Mouse (Mus musculus): Measurements from ENCODE around the gene Usp5. TPM values are rescaled to one million over a fixed set of nuclear protein-coding genes. Genes with fewer than 3 reads are reported as not detected.
"Not testable (repeated sequence)": the region's sequence is repeated elsewhere in the genome, so short reads cannot be mapped to it uniquely, and the experiment has no call there.

Usp5 gene
- total RNA-seq, 2 experiments from 2014 or later = 194 to 200 TPM

DNA sequence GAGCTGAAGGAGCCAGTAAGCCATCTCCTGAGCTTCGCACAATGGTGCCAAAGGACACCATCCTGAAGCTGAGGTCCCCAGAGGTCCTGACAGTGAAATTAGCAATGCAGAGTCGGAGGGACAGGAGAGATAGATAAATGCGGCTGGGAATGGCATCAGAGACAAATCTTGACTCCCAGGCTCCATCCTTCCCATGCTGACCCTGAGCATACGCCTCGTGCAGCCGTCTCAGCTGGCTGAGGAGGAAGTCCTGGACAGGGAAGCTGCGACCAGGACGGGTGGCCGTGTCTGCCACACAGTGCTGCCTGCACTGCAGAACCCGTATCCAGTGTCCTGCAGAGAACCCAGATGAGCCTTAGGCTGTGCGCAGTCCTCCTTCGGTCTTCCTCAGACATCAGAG lies 25.4 kb upstream of the Usp5 start:
- no peak for DNase-seq (ENCODE audit: extremely low spot score in 1 of 2, low spot score in 2 of 2)
- intact Hi-C loops (cut with DNase I) = loop anchor here (10.0 kb wide), 1 partner anchor 230 kb away; no protein-coding TSS in a partner anchor

DNA sequence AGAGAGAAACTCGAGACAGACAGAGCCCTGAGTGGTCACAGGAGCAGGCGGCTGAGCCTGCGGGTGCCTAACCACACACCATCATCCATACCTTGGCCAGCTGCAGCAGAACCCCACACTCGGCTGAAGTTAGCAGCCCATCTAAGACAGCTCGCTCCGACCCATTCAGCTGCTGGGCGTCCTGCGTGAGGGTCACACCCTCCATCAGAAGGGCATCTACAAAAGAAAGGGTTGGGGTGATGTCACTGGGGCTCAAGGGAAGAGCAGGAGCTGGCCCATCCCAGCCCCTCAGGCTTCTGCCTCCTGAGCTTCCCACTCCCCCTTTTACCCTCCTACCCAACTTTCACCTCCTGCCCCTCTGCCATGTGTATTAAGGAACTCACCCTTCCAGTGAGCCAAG lies 21.3 kb upstream of the Usp5 start:
- intact Hi-C loops (cut with DNase I) = loop anchor here (10.0 kb wide), 1 partner anchor 234 kb away; no protein-coding TSS in a partner anchor
- no peak for DNase-seq (ENCODE audit: extremely low spot score in 1 of 2, low spot score in 2 of 2)

DNA sequence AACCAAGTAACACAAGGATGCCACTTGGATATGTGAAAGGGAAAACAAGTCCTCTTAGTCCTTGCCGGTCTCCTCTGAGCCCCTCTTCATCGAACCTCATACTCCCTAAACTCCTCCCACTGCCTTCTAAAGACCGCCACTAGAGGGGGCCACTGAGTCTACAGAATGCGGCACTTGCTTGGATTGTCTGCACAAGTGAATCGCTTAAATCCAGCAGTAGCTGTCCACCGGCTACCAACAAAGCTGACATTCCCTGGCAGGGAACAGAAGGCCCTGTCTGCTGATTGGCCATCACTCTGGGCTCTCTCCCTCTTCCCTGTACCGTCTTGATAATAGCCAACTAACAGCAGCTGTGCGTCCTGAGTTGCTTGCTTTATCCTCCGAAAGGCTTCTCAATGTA lies 18.0 kb upstream of the Usp5 start:
- intact Hi-C loops (cut with DNase I) = no loop called here
- peak; percentile 90 to 92 for DNase-seq (ENCODE audit: extremely low spot score in 1 of 2, low spot score in 2 of 2)

DNA sequence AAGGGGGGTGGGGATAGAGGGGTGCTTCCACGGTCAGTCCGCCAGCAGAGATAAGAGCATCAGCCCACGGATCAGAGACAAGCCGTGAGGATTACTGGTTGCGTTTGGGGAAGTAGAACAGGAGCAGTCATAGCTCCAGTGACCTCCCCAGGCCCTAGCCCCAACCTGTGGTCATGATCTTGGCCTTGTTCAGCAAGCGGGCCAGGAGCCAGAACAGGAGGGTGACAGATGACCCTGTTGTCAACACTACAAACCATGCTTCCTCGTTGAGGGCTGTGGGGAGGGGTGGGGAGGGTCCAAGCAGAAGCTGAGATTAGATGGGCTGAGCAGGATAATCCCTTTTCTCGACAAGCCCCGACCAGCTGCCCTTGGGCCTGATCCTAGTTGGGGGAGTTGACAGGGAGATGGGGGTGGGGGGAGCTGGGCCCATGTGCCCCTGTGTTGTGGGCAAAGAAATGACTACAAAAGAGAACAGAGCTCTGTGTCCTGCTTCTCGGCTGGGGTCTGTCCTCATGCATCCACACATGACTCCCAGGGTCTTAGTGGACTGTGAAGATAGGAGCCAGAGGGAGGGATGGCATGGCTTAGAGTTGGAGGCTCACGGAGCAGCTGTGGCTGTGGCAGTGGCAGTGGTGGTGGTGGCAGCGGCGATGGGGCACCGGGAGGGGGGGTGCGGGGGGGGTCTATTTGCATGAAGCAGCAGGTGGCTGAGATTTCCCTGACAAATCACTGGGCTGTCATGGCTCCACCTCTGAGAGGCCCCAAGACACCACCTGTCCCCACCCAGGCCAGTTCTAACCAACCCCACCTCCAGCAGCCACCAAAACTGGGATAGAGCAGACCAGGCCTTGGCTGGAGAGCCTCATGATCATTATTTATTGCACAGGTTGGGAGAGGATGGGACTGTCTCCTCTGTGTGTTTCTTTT lies 11.2 kb upstream of the Usp5 start, which contains the start of gene Gnb3:
TSS of gene Gnb3 (minus strand) at position 35 of the 927 bp plus-strand sequence.
- no peak for DNase-seq (ENCODE audit: extremely low spot score in 1 of 2, low spot score in 2 of 2)
- intact Hi-C loops (cut with DNase I) = no loop called here

DNA sequence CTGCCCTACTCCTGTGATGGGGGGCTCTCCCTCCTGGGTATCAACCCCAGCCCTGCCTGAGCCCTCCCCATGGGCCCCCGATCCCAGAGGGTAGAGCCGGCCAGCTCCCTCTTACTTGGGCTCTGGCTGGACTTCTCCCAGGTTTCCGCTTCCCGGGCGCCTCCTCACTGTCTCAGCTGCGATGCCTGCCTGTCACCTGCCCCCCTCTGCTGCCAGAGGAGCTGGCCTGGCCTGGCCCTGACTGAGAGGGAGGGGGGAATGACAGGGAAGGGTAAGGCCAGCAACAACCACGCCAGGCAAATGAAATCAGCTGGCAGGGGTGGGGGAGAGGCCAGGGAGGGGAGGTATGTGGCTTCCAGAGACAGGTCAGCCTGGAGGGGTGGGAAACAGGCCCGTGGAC lies 10.5 kb upstream of the Usp5 start:
- no peak for DNase-seq (ENCODE audit: extremely low spot score in 1 of 2, low spot score in 2 of 2)
- intact Hi-C loops (cut with DNase I) = no loop called here

DNA sequence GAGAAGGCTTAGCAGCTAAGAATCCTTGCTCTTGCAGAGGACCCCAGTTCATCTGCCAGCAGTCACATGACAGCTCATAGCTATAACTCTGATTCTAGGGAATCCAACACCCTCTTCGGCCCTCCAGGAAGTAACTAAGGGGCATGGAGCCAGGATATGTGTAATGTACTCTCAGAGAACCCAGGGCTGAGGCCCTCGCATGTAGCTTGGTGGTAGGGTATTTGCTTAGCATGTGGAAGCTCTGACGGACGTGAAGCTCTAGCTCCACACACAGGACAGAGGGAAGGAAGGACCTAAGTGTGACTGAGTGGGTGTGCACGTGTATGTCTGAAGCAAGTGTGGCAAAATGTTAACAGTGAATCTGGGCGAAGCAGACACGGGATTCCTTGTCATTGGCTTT lies 7.1 kb upstream of the Usp5 start:
- no peak for DNase-seq (ENCODE audit: extremely low spot score in 1 of 2, low spot score in 2 of 2)
- intact Hi-C loops (cut with DNase I) = no loop called here

DNA sequence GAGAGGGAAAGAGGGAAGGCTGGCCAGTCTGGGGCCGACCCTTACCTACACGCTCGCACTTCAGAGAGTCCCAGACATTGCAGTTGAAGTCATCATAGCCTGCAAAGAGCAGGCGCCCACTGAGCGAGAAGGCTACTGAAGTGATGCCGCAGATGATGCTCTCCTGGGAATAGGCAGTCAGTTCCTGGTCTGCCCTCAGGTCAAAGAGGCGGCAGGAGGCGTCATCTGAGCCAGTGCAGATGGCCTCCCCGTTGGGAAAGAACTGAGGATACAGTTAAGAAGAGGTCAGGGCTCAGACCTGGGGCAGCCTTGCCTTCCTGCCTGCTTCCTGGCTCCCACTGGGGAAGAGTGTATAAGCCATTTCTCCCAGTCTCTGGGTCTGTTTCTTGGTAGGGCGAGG lies 6.2 kb upstream of the Usp5 start:
- DNase-seq (ENCODE audit: extremely low spot score in 1 of 2, low spot score in 2 of 2) = no peak
- intact Hi-C loops (cut with DNase I) = no loop called here

DNA sequence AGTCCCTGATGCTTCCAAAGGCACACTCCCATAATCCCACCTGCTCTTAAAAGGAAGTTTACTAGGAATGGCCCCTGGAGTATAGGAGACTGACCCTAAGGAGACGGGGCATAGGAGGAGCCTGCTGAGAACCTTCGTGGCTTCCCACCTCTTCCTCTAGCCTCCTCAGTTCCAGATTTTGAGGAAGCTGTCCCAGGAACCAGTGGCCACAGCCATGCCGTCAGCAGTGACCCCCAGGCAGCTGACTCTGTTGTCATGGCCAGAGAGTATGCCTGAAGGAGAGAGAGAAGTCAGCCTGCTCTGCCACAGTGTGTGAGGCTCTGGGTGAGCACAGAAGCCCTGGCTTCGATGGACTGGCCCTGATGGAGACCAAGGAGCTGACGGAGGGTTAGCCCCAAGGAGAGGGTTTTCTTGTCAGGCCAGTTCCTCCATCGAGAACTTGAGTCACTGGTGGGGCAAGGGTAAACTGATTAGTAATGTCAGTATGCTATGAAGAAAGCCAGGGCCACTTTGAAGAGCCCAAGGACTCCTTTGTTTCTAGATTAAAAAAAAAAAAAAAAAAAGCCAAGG lies 5.3 kb upstream of the Usp5 start:
- DNase-seq (ENCODE audit: extremely low spot score in 1 of 2, low spot score in 2 of 2) = no peak
- intact Hi-C loops (cut with DNase I) = no loop called here

DNA sequence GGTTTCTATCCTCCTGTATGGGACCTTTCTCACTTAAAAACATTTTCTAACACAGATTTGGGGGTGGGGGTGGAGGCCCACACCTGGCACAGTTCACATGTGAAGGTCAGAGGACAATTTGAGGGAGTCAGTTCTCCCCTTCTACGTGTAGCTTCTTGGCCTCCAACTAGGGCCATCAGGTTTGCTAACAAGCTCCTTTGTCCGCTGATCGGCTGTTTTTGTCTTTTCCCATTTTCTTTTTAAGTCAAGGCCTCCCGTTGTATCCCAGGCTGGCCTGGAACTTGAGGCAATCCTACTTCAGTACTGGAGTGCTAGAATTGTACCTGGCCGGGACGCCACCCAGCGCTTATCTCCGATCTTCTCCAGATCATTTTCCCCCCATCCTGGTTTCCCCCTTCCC lies 2.4 kb upstream of the Usp5 start:
- intact Hi-C loops (cut with DNase I) = no loop called here
- DNase-seq (ENCODE audit: extremely low spot score in 1 of 2, low spot score in 2 of 2) = no peak

DNA sequence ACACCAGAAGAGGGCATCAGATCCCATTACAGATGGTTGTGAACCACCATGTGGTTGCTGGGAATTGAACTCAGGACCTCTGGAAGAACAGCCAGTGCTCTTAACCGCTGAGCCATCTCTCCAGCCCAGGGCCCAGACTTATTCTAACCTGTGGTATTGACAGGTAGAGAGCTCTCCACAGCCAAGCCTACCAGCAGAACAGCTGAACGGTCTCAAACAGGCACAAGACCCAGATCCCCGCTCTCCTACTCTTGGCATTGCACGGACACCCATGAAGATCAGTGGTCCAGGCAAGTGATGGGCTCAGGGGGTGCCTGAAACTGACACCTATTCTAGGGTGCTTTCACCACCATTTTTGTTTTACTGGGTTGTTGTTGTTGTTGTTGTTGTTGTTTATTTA lies 1.9 kb upstream of the Usp5 start:
- DNase-seq (ENCODE audit: extremely low spot score in 1 of 2, low spot score in 2 of 2); intact Hi-C loops (cut with DNase I): not testable (repeated sequence)

DNA sequence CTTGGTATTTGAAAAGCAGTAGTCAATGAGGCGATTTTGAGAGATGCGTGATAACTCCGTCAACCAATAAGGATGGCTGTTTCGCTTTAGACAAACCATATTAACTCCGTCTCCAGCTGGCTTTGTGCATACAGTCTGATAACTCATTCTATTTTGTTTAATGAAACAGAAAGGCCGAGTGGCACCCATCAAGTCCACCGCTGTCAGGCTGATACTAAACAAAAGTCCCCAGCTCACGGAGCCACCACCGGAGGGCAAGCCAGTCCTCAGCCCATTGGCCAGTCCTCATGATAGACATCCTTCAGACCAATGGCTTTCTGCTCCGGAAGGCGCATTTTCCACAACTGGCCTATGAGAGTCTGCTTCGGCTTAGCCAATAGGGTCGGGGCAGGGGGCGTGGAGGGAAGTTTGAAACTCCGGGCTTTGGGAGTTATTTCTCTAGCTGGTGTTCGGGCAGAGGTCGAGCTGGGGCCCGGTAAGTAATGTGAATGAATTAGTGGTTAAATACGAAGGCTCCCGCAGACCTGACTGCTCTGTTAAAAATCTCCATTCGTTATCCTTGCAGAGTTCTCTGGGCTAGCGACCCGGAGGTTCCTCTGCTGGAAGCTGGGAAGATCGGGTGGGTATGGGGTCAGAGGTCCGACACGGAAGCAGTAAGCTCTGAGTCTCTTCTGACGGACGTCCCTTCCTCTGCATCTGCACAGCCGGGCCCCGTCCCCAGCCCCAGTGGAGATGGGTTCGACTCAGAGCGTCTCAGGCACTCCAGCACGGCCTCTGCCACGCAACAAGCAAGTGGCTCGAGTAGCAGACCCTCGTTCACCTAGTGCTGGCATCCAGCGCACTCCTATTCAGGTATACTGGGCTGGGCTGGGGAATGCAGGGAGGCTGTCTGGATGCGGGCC lies 766 bp upstream of the Usp5 start:
- intact Hi-C loops (cut with DNase I) = no loop called here
- peak; percentile 93 to 96 for DNase-seq (ENCODE audit: extremely low spot score in 1 of 2, low spot score in 2 of 2)

DNA sequence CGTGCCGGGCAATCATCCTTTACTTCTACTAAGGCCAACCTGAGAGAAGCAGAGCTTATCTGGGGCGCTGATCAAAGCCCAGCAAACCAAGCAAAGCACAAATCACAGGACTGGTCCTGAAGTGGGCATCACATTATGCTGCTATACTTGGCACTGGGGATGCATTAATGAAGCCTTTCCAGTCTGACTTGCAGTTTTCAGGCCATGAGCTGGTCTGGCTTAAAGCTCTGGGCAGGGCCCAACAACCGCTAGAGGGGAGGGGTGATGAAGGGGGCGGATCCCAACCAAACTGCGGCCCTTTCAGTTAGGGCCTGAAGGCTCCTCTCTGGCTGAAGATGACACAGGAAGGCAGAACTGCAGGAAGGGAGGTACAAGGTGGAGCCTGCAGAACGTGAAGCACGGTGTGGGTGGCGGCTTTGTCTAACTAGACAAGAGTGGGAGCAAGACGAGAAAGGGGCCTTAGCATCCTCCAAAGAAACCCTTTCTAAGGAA lies 1.1 kb downstream of the Usp5 start:
- intact Hi-C loops (cut with DNase I) = no loop called here
- peak in 1 of 2 experiments; percentile 39 for DNase-seq (ENCODE audit: extremely low spot score in 1 of 2, low spot score in 2 of 2)

DNA sequence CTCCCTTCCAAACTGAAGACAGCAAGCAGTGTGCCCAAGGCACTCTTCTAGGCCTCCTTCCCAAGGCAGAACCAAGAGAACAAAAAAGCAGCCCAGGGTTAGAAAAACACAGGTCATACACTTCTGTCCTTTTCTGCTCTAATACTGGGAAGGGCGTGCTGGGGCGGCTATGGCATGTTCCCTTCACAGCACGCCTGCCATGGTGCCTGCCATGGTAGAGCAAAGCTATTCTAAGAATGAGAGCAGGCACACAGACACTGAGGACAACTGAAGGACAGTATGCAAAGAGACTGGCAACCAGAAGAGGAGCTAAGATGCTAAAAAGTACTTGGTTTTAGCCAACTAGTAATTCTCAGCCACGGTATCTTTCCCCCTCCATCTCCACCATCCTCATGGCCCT lies 7.2 kb downstream of the Usp5 start:
- intact Hi-C loops (cut with DNase I) = no loop called here

DNA sequence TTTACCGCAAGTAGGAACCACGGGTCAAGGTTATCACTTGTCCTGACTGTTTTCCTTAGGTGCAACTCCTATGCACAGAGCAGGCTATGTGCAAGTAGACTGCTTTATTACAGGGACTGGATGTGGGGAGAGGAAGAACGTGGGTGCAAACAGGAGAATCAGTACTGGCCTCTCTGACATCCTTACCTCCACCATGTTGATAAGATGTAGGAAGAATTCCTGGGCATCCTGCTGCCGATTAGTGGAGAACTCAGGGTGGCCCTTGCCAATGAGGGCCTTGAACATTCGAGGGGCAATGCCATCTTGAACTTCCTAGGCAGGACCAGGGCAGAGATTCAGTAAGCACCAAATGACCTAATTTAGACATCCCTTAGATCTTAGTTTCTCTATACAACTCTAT lies 8.4 kb downstream of the Usp5 start:
- intact Hi-C loops (cut with DNase I) = no loop called here
- DNase-seq (ENCODE audit: extremely low spot score in 1 of 2, low spot score in 2 of 2) = peak in 1 of 2 experiments; percentile 1

More for the DNA sequence above, 7.2 kb downstream of the Usp5 start:
- peak in 1 of 2 experiments; percentile 3 for DNase-seq (ENCODE audit: extremely low spot score in 1 of 2, low spot score in 2 of 2)

DNA sequence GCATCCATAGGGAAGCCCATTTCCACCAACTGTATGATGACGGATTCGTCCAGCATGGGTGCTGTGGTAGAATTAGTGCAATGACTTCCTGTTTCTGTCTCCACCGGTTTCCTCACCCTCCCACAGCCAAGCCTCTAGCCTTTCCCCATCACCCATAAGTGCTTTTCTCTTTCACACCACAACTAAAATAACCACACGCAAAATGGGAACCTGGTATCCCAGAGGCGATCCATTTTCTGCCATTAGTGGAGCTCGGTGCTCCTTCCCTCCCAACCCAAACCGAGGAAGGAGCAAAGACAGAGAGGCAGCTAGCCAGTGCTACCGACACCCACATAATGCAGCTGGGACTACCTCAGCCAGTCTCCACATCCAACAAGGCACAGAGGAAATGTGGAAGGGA lies 11.3 kb downstream of the Usp5 start:
- DNase-seq (ENCODE audit: extremely low spot score in 1 of 2, low spot score in 2 of 2) = no peak
- intact Hi-C loops (cut with DNase I) = no loop called here

DNA sequence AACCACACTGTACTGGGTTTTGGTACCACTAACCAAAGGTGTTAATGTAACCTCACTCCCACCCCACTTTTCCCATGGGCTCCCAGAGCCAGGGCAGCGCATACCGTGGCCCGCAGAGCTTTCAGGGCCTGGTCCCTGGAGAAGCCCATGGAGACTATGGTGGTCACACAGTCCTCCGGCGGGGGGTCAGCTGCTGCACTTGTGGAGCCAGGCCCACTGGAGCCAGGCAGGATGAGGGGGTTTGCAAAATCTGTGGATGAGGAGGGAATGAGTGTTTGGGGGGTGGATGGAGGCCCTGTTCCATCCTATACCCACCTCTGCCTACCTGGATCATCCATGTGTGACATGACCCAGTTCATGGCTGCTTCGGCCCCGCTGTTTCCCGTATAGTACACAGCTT lies 11.7 kb downstream of the Usp5 start:
- intact Hi-C loops (cut with DNase I) = no loop called here
- DNase-seq (ENCODE audit: extremely low spot score in 1 of 2, low spot score in 2 of 2) = peak in 1 of 2 experiments; percentile 18

DNA sequence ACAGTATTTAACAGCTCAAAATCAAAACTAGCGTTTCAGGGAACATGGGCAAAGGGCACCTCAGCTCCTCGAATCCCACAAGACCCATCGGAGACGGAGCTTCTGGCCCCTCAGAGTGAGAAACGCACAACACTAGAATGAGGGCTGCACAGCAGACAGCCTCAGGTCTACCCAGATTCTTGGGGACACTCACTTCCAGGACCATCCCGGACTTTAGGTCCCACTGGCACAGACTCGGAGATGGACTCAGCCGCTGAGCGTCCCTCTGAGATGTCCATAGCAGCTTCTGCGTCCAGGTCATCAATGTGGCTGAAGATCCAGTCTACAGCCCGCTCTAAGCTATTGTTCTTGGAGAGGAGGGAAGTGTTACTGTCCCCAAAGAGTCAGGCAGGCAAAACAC lies 12.2 kb downstream of the Usp5 start:
- peak in 1 of 2 experiments; percentile 13 for DNase-seq (ENCODE audit: extremely low spot score in 1 of 2, low spot score in 2 of 2)
- intact Hi-C loops (cut with DNase I) = no loop called here

DNA sequence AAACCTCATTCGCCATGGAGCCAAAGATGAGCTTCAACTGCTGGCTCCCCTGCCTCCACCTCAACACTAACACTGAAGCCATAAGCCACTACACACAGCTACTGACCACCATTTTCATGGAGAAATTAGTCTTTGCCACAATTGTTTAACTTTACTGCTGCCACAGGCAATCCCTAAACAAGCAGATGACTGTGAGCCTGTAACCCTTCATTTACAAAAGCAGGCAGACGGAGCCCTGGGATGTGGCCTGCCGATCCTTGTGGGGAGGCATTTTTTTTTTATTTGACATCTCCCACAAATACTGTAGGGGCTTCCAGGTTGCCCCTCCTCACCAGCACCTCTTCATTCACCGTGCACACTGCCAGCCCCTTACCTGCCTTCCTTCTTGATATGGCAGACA lies 12.7 kb downstream of the Usp5 start:
- peak in 1 of 2 experiments; percentile 7 for DNase-seq (ENCODE audit: extremely low spot score in 1 of 2, low spot score in 2 of 2)
- intact Hi-C loops (cut with DNase I) = no loop called here

Measured in left cerebral cortex, postnatal 10 days (tissue).